Mouse (Mus musculus) right cerebral cortex, postnatal 25 days (tissue): ENCODE results near the gene Gm12790.
A peak's percentile ranks its signal among the peaks of the same experiment; 100 is the strongest.
"Not testable (repeated sequence)": the region's sequence is repeated elsewhere in the genome, so short reads cannot be mapped to it uniquely, and the experiment has no call there.

Experiments
- DNase-seq: peaks from one replicate; pipeline ENCODE4 v3.0.0; 2022

The Gm12790 gene

GRCm38 (mm10) chr4:101980949-101981348, at the start of gene Gm12790:
Gm12790 (minus strand) TSS chr4:101981049.
- not testable (repeated sequence) for DNase-seq

DNA sequence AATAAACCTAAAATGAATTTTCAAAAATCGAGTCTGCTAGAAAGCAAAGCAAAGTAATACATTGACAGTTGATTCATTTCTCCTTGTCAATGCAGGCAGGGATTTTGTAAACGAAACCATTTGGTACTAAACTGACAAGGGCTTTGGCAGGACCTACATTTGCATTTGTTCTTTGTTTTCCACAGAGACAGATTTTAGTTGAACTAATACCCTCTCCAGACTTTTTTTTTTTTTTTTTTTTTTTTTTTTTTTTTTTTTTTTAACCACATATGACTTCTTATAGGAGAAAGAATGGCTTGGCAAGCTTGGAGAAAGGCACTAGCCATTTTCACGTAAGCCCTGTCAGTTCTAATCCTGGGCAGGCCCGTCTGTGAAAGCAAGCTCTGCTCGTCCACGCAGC, 45.8 kb upstream of the Gm12790 start:
- no peak for DNase-seq

DNA sequence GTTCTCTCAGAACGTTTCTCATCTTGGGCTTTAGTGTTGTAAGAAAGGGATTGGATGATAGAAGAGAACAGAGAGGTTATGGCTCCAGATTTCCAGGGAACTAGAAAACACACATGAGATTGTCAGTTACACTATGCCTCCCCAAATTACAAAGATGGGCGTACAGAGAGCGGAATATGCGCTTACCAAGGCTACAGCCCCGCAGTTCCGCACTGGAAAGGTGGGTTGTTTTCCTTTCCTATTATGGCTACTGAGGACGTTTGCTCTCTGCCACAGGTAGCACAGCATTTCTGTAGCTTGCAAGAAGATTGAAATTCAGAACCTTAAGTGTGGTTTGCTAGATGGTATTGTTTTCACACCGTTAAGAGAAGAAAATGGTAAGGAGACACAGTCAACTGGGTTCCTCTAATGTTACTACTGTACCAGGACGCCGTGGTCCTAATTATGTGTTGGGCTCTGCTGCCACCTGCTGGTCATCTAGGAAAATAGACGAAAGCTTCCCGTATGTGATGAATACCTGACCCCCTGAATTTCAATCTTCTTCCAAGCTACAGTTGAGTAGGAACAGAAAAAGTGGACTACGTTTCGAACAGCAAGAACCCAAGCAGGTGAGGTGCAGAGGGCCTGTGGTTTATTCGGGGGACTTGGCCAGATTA, 17.5 kb upstream of the Gm12790 start:
- peak; percentile 52 for DNase-seq

- no peak for DNase-seq
Measured at GRCm38 (mm10) chr4:101997426-101997825, 16.6 kb upstream of the Gm12790 start.

DNA sequence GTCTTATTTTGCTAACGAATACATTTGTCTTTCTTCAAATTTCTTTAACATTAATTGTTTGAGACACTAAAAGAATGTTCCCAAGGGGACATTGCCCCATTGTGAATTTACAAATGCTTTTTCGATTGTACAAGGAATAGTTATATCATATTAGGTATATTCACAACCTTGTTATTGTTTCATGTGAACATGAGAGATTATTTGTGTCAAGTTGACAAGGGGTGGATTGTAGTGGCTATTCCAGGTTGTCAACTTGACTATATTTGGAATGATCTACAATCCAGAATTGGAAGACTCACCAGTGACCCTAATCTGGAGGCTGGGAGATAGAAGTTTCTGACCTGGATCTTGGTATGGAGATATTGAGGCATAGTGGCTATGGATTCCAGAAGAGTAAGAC, 5.5 kb upstream of the Gm12790 start, which contains the start of gene Gm12789:
Gene Gm12789 (plus strand): TSS at position 301 of the 400 bp plus-strand sequence.
- DNase-seq, result not testable (repeated sequence)

DNA sequence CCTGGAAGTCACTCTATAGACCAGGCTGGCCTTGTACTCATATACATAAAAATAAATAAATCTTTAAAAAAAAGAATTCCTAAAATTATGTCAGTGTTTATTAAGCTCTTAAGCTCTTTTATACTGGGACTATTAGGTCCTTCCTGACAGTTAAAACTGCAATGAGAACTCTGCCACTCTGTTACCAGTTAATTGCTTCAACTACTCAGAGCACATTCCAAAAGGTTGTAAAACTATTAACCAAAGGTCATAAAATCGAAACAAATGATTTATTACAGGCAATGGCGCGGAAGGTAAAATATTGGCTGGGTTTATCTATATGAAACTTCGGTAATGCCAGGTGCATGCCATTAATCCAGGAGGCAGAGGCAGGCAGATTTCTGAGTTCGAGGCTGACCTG, 4.8 kb upstream of the Gm12790 start:
- no peak for DNase-seq

GRCm38 (mm10) chr4:101940107-101940506, 40.7 kb downstream of the Gm12790 start, which contains the start of gene Gm12794:
Gm12794 (plus strand) TSS chr4:101940407.
- DNase-seq, result not testable (repeated sequence)
